Mouse (Mus musculus) forelimb bud, embryonic 11.5 days (tissue): ENCODE measurements around the gene Ublcp1.

ENCODE experiments used
- DNase-seq: peaks from one replicate; pipeline ENCODE4 v3.0.0-alpha.2; 2012; ENCODE audit warnings: low read depth, low spot score

Ublcp1 gene

GRCm38 (mm10) chr11:44422337-44423111 lies 47.8 kb downstream of the Ublcp1 start:
- DNase-seq: no peak

GRCm38 (mm10) chr11:44417403-44417802 lies 52.9 kb downstream of the Ublcp1 start:
- DNase-seq: no peak

DNA sequence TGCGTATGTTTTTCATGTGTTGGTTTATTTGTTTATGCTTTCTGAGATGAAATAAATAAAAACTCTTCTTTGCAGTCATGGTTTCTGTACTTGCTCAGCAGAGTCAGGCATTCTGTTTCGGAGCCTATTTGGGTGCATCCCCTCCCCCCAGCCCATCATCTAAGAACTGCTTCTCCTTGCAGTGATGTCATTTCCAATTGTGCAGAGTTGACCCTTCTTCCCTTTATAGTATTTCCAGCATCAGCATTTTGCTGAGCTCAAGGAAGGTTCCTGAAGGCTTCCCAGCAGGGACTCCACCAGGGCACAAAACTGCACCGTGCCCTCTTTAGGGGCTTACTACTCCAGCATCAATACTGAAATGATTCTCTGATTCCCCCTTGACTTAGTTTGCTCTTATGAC lies 55.7 kb downstream of the Ublcp1 start:
- DNase-seq: no peak

- DNase-seq: no peak
Measured at GRCm38 (mm10) chr11:44413371-44413770, 56.9 kb downstream of the Ublcp1 start.

DNA sequence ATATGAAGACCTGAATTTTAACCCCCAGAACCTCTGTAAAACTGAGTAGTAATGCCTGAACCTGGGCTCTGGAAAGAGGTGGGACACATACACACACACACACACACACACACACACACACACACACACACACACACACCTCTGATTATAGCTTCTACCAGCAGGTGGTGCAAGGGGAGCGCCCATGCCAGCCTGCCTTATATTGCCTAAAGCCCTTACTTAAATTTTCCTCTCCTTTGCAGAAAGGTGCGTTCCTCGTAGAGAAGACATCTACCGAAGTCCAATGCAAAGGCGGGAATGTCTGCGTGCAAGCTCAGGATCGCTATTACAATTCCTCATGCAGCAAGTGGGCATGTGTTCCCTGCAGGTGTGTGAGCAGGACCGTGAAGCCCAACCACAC lies 58.0 kb downstream of the Ublcp1 start:
- DNase-seq: no peak

DNA sequence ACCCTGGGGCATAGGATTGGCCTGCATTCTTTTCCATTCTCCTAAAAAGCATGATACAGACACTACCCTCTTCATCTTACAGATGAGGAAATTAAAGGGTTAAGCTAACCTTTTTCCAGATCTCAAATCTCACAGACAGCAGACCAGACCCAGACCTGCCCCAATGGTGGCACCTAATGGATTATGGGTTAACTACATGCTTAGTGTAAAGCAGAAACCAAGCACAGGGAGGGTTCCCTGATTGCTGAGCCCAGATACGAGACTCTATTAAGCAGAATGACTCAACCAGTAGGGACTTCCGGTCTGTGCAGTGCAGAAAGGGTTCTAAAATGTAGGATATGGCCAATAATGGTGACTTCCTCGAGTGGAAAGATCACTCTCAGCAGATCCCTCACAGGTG lies 59.9 kb downstream of the Ublcp1 start:
- no peak for DNase-seq

DNA sequence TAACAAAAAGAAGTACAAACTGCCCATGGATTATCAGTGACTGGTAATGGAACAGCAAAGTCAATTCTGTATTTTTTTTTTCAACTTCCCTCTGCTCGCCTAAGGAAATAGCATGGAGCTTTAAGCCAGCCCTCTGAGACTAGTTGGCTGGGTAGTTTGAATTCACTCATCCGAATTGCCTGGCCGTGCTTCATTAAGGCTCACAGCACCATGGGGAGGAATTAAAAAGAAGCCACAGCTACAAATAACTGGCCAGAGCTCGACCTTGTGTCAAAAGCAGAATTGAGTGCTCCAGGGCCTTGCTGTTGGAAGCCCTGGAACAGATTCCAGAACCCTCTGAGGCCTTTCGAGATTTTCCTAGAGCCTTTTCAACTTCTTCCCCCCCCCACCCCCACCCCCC lies 61.7 kb downstream of the Ublcp1 start:
- DNase-seq: no peak

DNA sequence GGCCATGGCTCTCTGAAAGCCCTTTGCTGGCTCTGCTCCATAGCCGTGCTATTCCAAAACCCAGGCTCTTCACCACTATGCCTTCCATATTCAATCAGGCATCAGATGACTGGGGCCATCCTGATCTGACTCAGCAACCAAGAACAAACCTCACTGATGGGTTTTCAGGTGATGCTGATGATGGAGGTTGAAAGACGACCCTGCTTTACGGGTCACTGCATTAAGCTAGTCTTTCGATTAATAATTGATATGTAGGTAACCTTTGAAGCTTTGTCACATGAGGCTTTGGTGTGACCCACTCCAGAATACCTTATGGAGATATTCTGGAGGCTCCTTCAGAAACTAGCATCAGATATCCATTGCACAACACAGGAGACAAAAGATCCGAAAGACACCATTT lies 63.8 kb downstream of the Ublcp1 start:
- DNase-seq: no peak

DNA sequence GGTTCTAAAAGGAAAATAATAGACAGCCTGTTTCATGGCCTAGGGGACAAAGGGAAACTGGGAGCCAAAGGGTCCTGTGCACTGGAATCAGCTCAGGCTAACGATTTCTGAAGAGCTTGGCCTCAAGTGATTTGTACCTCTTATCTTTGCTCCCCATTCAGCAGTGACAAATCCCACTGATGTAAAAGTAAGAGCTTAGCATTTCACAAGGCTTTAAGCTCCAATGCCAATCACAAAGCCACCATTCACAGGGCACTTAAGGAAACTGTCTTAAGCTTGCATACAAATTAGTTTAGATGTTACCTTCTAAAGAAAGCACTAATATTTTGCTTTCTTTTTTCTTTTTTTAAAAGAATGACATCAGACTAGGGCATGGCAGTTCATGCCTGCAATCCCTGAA lies 64.3 kb downstream of the Ublcp1 start:
- DNase-seq: no peak

DNA sequence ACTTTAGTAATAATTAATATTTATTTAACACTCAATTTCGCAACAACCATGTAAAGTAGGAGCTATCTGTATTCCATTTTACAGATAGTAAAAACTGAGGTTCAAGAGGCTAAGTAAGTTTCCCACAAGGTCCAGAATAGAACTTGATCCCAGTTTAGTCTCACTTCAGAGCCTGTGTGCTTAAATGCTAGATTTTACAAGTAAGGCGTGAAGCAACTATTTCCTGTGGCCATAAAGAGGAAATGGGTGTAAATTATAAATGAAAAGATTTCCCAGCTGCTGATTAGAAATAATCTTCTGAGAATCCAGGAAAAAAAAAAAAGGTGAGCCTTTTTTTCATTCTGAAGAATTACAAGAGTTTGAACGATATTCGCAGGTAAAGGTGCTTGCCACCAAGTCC lies 65.2 kb downstream of the Ublcp1 start:
- no peak for DNase-seq
